ENCODE assay signal across 23 mouse cellular contexts in genomic region chr6:148338326-148338957, GRCm38 (mm10).
DNase-seq lines count a peak whose midpoint lies in the region; ATAC-seq lines count a peak whose summit lies in the region.
"Had no signal": no experiment of that assay in that cellular context is flagged by ENCODE, and none has a peak within 500 bp of the region (broad histone marks: within the 10 kb centered on the region; RNA-seq: fewer than 3 reads in every experiment).

No protein-coding gene starts in this region.

- peak; percentile 11 for DNase-seq in embryonic facial prominence, embryonic 11.5 days (ENCODE audit: low spot score)
- no peak for DNase-seq in embryonic facial prominence, embryonic 10.5 days (ENCODE audit: low spot score)
- peak; percentile 32 for DNase-seq in ES-CJ7 (ENCODE audit: low read depth, low spot score)
- no peak for DNase-seq in forebrain, embryonic 11.5 days (ENCODE audit: low spot score)
- peak; percentile 90 for DNase-seq in midbrain, embryonic 11.5 days (ENCODE audit: low spot score, missing footprints)
- no peak for DNase-seq in kidney, adult 8-10 months
- no peak for DNase-seq in urinary bladder, postnatal 10 days (ENCODE audit: low spot score)
- DNase-seq in hindbrain, embryonic 11.5 days (ENCODE audit: low spot score): no peak
- DNase-seq: adrenal gland, adult 8-10 months; cerebellum, adult 18-20 months; cerebellum, postnatal 25 days; gastrocnemius, adult 2 months; kidney, postnatal 36 days; layer of hippocampus, postnatal 36 days; liver, embryonic 13.5 days; lung, adult 2 months; lung, postnatal 14 days; thymus, postnatal 36 days had no signal

- H3K4me1 ChIP-seq in embryonic facial prominence, embryonic 11.5 days (ENCODE audit: control insufficient read depth, insufficient read depth, low read length): no peaks in the 10 kb centered on the region
- H3K4me1 ChIP-seq in embryonic facial prominence, embryonic 10.5 days: no peaks in the 10 kb centered on the region
- peaks cover 3% of the 10 kb centered on the region; the same call in 1 of the 2 replicates for H3K4me1 ChIP-seq in forebrain, embryonic 11.5 days (replicated peaks; ENCODE audit: control insufficient read depth, insufficient read depth, low read length)
- H3K4me1 ChIP-seq in midbrain, embryonic 11.5 days (ENCODE audit: control insufficient read depth, insufficient read depth, low read length): peaks cover 7% of the 10 kb centered on the region
- H3K4me1 ChIP-seq in hindbrain, embryonic 11.5 days (replicated peaks; ENCODE audit: control insufficient read depth, insufficient read depth, low read length): no peaks in the 10 kb centered on the region
- H3K4me1 ChIP-seq: liver, embryonic 13.5 days; neural tube, embryonic 12.5 days had no signal

- H3K4me3 ChIP-seq in embryonic facial prominence, embryonic 11.5 days (ENCODE audit: low read depth, low read length): no peak overlapping the region
- no peak overlapping the region for H3K4me3 ChIP-seq in embryonic facial prominence, embryonic 10.5 days
- H3K4me3 ChIP-seq in forebrain, embryonic 11.5 days (ENCODE audit: low read depth, low read length): no peak overlapping the region
- H3K4me3 ChIP-seq in midbrain, embryonic 11.5 days (ENCODE audit: low read depth, low read length): no peak overlapping the region
- no peak overlapping the region for H3K4me3 ChIP-seq in hindbrain, embryonic 11.5 days (ENCODE audit: low read depth, low read length)
- H3K4me3 ChIP-seq: gastrocnemius, adult 2 months; liver, embryonic 13.5 days; megakaryocyte, embryonic 14.5 days; neural tube, embryonic 12.5 days had no signal

- H3K9ac ChIP-seq in embryonic facial prominence, embryonic 11.5 days (replicated peaks; ENCODE audit: low read length): no peak overlapping the region
- no peak overlapping the region for H3K9ac ChIP-seq in forebrain, embryonic 11.5 days (ENCODE audit: low read length)
- H3K9ac ChIP-seq in midbrain, embryonic 11.5 days (ENCODE audit: low read length): no peak overlapping the region
- H3K9ac ChIP-seq in hindbrain, embryonic 11.5 days (ENCODE audit: low read depth, low read length): no peak overlapping the region
- H3K9ac ChIP-seq: liver, embryonic 13.5 days; neural tube, embryonic 12.5 days had no signal

- no peaks in the 10 kb centered on the region for H3K36me3 ChIP-seq in embryonic facial prominence, embryonic 11.5 days (replicated peaks; ENCODE audit: control insufficient read depth, insufficient read depth, low read depth, low read length)
- H3K36me3 ChIP-seq in embryonic facial prominence, embryonic 10.5 days (replicated peaks): no peaks in the 10 kb centered on the region
- H3K36me3 ChIP-seq in forebrain, embryonic 11.5 days (ENCODE audit: control insufficient read depth, insufficient read depth, low read length): no peaks in the 10 kb centered on the region
- no peaks in the 10 kb centered on the region for H3K36me3 ChIP-seq in midbrain, embryonic 11.5 days (ENCODE audit: control insufficient read depth, insufficient read depth, low read length)
- H3K36me3 ChIP-seq in hindbrain, embryonic 11.5 days (ENCODE audit: control insufficient read depth, insufficient read depth, low read length): no peaks in the 10 kb centered on the region
- H3K36me3 ChIP-seq: liver, embryonic 13.5 days; neural tube, embryonic 12.5 days had no signal

- no peaks in the 10 kb centered on the region for H3K27me3 ChIP-seq in embryonic facial prominence, embryonic 11.5 days (ENCODE audit: control insufficient read depth, insufficient read depth, low read length)
- no peaks in the 10 kb centered on the region for H3K27me3 ChIP-seq in embryonic facial prominence, embryonic 10.5 days (replicated peaks; ENCODE audit: low read depth, poor library complexity, severe bottlenecking)
- H3K27me3 ChIP-seq in forebrain, embryonic 11.5 days (ENCODE audit: control insufficient read depth, insufficient read depth, low read length): no peaks in the 10 kb centered on the region
- H3K27me3 ChIP-seq in midbrain, embryonic 11.5 days (ENCODE audit: control insufficient read depth, insufficient read depth, low read length): no peaks in the 10 kb centered on the region
- no peaks in the 10 kb centered on the region for H3K27me3 ChIP-seq in hindbrain, embryonic 11.5 days (ENCODE audit: control insufficient read depth, insufficient read depth, low read length)
- H3K27me3 ChIP-seq: liver, embryonic 13.5 days; neural tube, embryonic 12.5 days had no signal

- H3K4me2 ChIP-seq in embryonic facial prominence, embryonic 11.5 days (ENCODE audit: low read depth, low read length): no peak overlapping the region
- 0 out of 2 replicates have a peak overlapping the region, but pooled peaks have one; percentile 1 for H3K4me2 ChIP-seq in forebrain, embryonic 11.5 days (ENCODE audit: low read depth, low read length, severe bottlenecking)
- no peak overlapping the region for H3K4me2 ChIP-seq in midbrain, embryonic 11.5 days
- no peak overlapping the region for H3K4me2 ChIP-seq in hindbrain, embryonic 11.5 days (replicated peaks; ENCODE audit: low read depth, low read length)
- H3K4me2 ChIP-seq: heart, embryonic 11.5 days; liver, embryonic 13.5 days; neural tube, embryonic 12.5 days had no signal

- ATAC-seq in embryonic facial prominence, embryonic 11.5 days (replicated peaks; ENCODE audit: insufficient number of reproducible peaks, low FRiP score, low TSS enrichment, low read depth): no peak
- peak; percentile 94 for ATAC-seq in forebrain, embryonic 11.5 days (replicated peaks; ENCODE audit: low FRiP score)
- ATAC-seq in midbrain, embryonic 11.5 days (ENCODE audit: low FRiP score): peak; percentile 94
- no peak for ATAC-seq in hindbrain, embryonic 11.5 days (ENCODE audit: low FRiP score)
- ATAC-seq: hindbrain, embryonic 16.5 days; intestine, embryonic 16.5 days had no signal

- WGBS in embryonic facial prominence, embryonic 11.5 days: 49% methylated on average over 3 of the region's 3 CpGs
- WGBS in embryonic facial prominence, embryonic 10.5 days: 50% methylated on average over 3 of the region's 3 CpGs
- WGBS in forebrain, embryonic 11.5 days: 10% methylated on average over 3 of the region's 3 CpGs
- 13% methylated on average over 3 of the region's 3 CpGs for WGBS in midbrain, embryonic 11.5 days
- WGBS in hindbrain, embryonic 11.5 days: 54% methylated on average over 3 of the region's 3 CpGs

- H3K9me3 ChIP-seq in embryonic facial prominence, embryonic 11.5 days (replicated peaks; ENCODE audit: control insufficient read depth, low read length): no peaks in the 10 kb centered on the region
- H3K9me3 ChIP-seq in embryonic facial prominence, embryonic 10.5 days: no peaks in the 10 kb centered on the region
- H3K9me3 ChIP-seq in forebrain, embryonic 11.5 days (ENCODE audit: control insufficient read depth, low read length): no peaks in the 10 kb centered on the region
- no peaks in the 10 kb centered on the region for H3K9me3 ChIP-seq in midbrain, embryonic 11.5 days (ENCODE audit: control insufficient read depth, low read length)
- H3K9me3 ChIP-seq in hindbrain, embryonic 11.5 days (ENCODE audit: control insufficient read depth, low read length): no peaks in the 10 kb centered on the region
- H3K9me3 ChIP-seq: liver, embryonic 13.5 days; megakaryocyte, embryonic 14.5 days; neural tube, embryonic 12.5 days had no signal

- H3K27ac ChIP-seq in embryonic facial prominence, embryonic 11.5 days (replicated peaks; ENCODE audit: low read depth, low read length): no peak overlapping the region
- H3K27ac ChIP-seq in embryonic facial prominence, embryonic 10.5 days (replicated peaks): no peak overlapping the region
- H3K27ac ChIP-seq in forebrain, embryonic 11.5 days (ENCODE audit: low read depth, low read length): peak overlapping the region; percentile 53; the same call in 1 of the 2 replicates
- peak overlapping the region; percentile 35; the same call in 1 of the 2 replicates for H3K27ac ChIP-seq in midbrain, embryonic 11.5 days (ENCODE audit: low read depth, low read length)
- no peak overlapping the region for H3K27ac ChIP-seq in hindbrain, embryonic 11.5 days (ENCODE audit: low read depth, low read length)
- H3K27ac ChIP-seq: gastrocnemius, adult 2 months; liver, embryonic 13.5 days; neural tube, embryonic 12.5 days had no signal

Comparison
In these comparisons a context has a peak if more than half of its experiments do, and no peak if none do; other contexts are left out.
1. DNase-seq: peak in embryonic facial prominence, embryonic 11.5 days (single experiment), ES-CJ7 (single experiment) and midbrain, embryonic 11.5 days (single experiment); none in embryonic facial prominence, embryonic 10.5 days (single experiment), forebrain, embryonic 11.5 days (single experiment), kidney, adult 8-10 months (0 of 2), urinary bladder, postnatal 10 days (single experiment) and hindbrain, embryonic 11.5 days (single experiment).
2. ATAC-seq: peak in forebrain, embryonic 11.5 days (single experiment) and midbrain, embryonic 11.5 days (single experiment); none in embryonic facial prominence, embryonic 11.5 days (single experiment) and hindbrain, embryonic 11.5 days (single experiment).
3. H3K27ac ChIP-seq: peak in forebrain, embryonic 11.5 days (single experiment) and midbrain, embryonic 11.5 days (single experiment); none in embryonic facial prominence, embryonic 11.5 days (single experiment), embryonic facial prominence, embryonic 10.5 days (single experiment) and hindbrain, embryonic 11.5 days (single experiment).